Mouse (Mus musculus) stomach, embryonic 14.5 days (tissue): ENCODE data around the gene Marcks. TPM values are rescaled to one million over a fixed set of nuclear protein-coding genes. Genes with fewer than 3 reads are reported as not detected.

ENCODE experiments used
- ATAC-seq: fragments of 200-750 bp; cut with Nextera tagmentation; 2 replicates; pipeline ENCODE4 v1.8.0; 2017; ENCODE audit warnings: low read depth, moderate TSS enrichment; ENCODE audit not compliant: insufficient number of reproducible peaks, insufficient read depth, low FRiP score
- H3K27ac ChIP-seq: fragments of 300-500 bp; sonication (generic); 2 replicates; pipeline ENCODE4 v1.5.1; 2014; ENCODE audit warnings: mild to moderate bottlenecking, low read length, moderate library complexity, mixed read lengths
- H3K27me3 ChIP-seq: fragments of 300-500 bp; sonication (generic); 2 replicates; pipeline ENCODE4 v1.6.1; 2014; ENCODE audit warnings: low read length, control low read depth, mixed read lengths; ENCODE audit not compliant: control insufficient read depth, insufficient read depth
- H3K36me3 ChIP-seq: fragments of 300-500 bp; sonication (generic); 2 replicates; pipeline ENCODE4 v1.6.1; 2014; ENCODE audit warnings: mild to moderate bottlenecking, control low read depth, low read length, moderate library complexity, mixed read lengths; ENCODE audit not compliant: control insufficient read depth, insufficient read depth
- H3K4me1 ChIP-seq: fragments of 300-500 bp; sonication (generic); 2 replicates; pipeline ENCODE4 v1.6.1; 2014; ENCODE audit warnings: low read length, control low read depth, mixed read lengths; ENCODE audit not compliant: control insufficient read depth, insufficient read depth
- H3K4me2 ChIP-seq: fragments of 300-500 bp; sonication (generic); replicated peaks from 2 replicates; pipeline ENCODE4 v1.6.1; 2014; ENCODE audit warnings: low read depth, low read length, control low read depth
- H3K4me3 ChIP-seq: fragments of 300-500 bp; sonication (generic); 2 replicates; pipeline ENCODE4 v1.5.1; 2014; ENCODE audit warnings: low read depth, low read length, control low read depth
- H3K9ac ChIP-seq: fragments of 300-500 bp; sonication (generic); replicated peaks from 2 replicates; pipeline ENCODE4 v1.6.1; 2014; ENCODE audit warnings: low read depth, mild to moderate bottlenecking, control low read depth, low read length, moderate library complexity, mixed read lengths
- H3K9me3 ChIP-seq: fragments of 300-500 bp; sonication (generic); 2 replicates; pipeline ENCODE4 v1.6.1; 2016; ENCODE audit warnings: low read depth, low read length, control low read depth; ENCODE audit not compliant: control insufficient read depth
- WGBS: fragments of 180-500 bp; shearing (Covaris S2); extraction: QIAGEN DNeasy Blood & Tissue Kit; methylation state at CpG from one replicate; pipeline ENCODE4 v1.1.7; 2014; 5-methylcytosine and 5-hydroxymethylcytosine counted together
- polyA plus RNA-seq: library from polyadenylated mRNA; unstranded; fragments of >200 nt; fragmentation: Nextera tagmentation; extraction: Ambion mirVana; gene quantifications from 2 replicates; pipeline ENCODE4 v1.2.1, GENCODE M21; 2014

Gene Marcks
- polyA plus RNA-seq, 1 experiment from 2014 or later = 188 TPM

DNA sequence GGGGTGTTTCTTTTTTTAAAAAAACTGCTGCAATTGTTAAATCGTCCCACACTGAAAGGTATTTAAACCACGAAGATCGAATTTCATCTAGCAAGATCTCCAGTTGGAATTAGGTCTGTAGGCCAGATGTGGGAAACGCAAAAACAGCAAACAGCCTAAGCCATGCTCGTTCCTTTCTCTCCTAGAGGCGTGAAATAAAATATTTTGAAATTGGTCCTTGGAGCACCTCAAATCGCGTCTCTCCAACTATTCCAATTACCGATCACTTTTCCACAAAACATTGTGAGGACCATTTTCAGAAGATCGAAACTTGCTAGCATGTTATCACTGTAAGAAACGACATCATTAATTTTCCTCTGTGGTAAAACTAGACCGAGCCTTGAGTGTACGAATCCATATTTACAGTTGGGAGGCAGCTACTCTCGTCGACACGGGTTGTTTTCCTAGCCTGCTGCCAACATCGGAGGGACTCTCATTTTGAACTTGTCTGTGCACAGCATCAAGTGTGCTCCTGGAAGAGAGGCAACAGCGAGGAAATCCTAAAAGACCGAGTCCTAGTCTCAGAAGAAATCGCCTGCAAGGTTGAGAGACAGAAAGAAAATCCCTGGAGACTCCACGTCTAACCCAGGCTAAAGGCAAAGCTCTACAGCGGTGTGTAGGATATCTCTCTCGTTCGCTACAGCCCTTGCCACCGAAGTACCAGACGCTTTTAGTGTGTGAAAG lies 884 bp upstream of the Marcks start:
- no peaks in the 10 kb centered on the region for H3K27me3 ChIP-seq
- under 1% methylated on average over 26 of the region's 26 CpGs for WGBS

DNA sequence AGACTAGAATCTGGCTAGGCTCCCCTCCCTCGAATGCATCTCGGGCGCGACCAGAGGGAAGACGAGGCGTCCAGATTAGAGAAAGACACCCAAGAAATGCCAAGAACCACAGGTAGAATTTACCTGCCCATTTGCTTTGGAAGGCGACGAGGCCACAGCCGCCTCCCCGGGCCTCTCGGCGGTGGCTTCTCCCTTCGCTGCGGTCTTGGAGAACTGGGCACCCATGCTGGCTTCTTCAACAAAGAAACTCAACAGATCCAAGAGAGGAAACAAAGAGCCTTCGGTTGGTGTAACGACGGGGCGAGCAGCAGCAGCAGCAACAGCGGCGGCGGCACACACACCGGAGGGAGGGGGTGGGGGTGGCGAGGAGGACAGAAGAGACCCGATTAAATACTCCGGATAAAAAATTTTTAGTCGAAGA lies 399 bp downstream of the Marcks start:
- no peak for ATAC-seq
- under 1% methylated on average over 26 of the region's 26 CpGs for WGBS
- Histone ChIP-seq H3K9me3 (no peaks in the 10 kb centered on the region), H3K27ac (peak overlapping the region; percentile 100), H3K9ac (peak overlapping the region; percentile 99), H3K4me3 (peak overlapping the region; percentile 95), H3K4me2 (peak overlapping the region; percentile 1; the same call in 1 of the 2 replicates), H3K27me3 (no peaks in the 10 kb centered on the region), H3K4me1 (0 out of 2 replicates have a peak, but pooled peaks cover 3% of the 10 kb centered on the region), H3K36me3 (peaks cover 20% of the 10 kb centered on the region)

More for the DNA sequence above, 884 bp upstream of the Marcks start:
- H3K9me3 ChIP-seq = no peaks in the 10 kb centered on the region
- H3K4me3 ChIP-seq = peak overlapping the region; percentile 95
- peak overlapping the region; percentile 100 for H3K27ac ChIP-seq
- peak overlapping the region; percentile 99 for H3K9ac ChIP-seq
- no peak for ATAC-seq
- no peaks in the 10 kb centered on the region for H3K4me1 ChIP-seq
- peak overlapping the region; percentile 93 for H3K4me2 ChIP-seq
- H3K36me3 ChIP-seq = peaks cover 10% of the 10 kb centered on the region

GRCm38 (mm10) chr10:37137531-37138310 lies 999 bp downstream of the Marcks start:
- peaks cover 22% of the 10 kb centered on the region for H3K36me3 ChIP-seq
- H3K27ac ChIP-seq = peak overlapping the region; percentile 100
- no peak for ATAC-seq
- peak overlapping the region; percentile 99 for H3K9ac ChIP-seq
- no peaks in the 10 kb centered on the region for H3K27me3 ChIP-seq
- peak overlapping the region; percentile 95 for H3K4me3 ChIP-seq
- no peaks in the 10 kb centered on the region for H3K9me3 ChIP-seq
- H3K4me2 ChIP-seq = peak overlapping the region; percentile 25; the same call in 1 of the 2 replicates
- H3K4me1 ChIP-seq = 0 out of 2 replicates have a peak, but pooled peaks cover 3% of the 10 kb centered on the region
- under 1% methylated on average over 24 of the region's 24 CpGs for WGBS

DNA sequence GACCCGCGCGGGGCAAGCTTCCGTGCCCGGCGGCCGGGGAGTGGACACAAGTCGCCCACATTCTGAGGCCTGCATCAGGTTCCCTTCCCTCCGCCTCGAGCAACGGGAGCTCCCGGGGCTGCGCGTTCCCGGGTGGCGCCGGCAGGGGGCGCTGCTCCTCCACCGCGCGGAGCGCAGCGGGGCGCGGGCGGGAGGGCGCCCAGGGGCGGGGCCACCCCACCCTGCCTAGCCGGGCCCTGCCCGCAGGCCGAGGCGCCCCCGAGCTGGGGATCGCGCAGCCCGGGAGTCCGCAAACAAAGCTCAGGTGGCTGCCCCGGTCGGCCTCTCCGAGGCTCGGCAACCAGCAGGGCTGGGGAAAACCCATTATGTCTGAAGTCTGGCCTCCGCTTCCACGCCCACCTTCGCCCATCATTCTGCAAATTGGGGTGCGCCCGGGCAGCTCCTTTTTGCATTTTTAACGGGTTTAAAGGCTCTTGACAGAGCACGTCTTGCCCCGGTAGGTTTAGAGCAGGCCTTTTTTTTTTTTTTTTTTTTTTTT lies 1.7 kb downstream of the Marcks start:
- Histone ChIP-seq H3K4me3 (peak overlapping the region; percentile 95), H3K27me3 (no peaks in the 10 kb centered on the region), H3K9me3 (no peaks in the 10 kb centered on the region), H3K36me3 (peaks cover 23% of the 10 kb centered on the region), H3K27ac (peak overlapping the region; percentile 100), H3K4me1 (0 out of 2 replicates have a peak, but pooled peaks cover 3% of the 10 kb centered on the region), H3K9ac (peak overlapping the region; percentile 99), H3K4me2 (peak overlapping the region; percentile 57)
- ATAC-seq = peak; percentile 84
- 1% methylated on average over 49 of the region's 49 CpGs for WGBS

DNA sequence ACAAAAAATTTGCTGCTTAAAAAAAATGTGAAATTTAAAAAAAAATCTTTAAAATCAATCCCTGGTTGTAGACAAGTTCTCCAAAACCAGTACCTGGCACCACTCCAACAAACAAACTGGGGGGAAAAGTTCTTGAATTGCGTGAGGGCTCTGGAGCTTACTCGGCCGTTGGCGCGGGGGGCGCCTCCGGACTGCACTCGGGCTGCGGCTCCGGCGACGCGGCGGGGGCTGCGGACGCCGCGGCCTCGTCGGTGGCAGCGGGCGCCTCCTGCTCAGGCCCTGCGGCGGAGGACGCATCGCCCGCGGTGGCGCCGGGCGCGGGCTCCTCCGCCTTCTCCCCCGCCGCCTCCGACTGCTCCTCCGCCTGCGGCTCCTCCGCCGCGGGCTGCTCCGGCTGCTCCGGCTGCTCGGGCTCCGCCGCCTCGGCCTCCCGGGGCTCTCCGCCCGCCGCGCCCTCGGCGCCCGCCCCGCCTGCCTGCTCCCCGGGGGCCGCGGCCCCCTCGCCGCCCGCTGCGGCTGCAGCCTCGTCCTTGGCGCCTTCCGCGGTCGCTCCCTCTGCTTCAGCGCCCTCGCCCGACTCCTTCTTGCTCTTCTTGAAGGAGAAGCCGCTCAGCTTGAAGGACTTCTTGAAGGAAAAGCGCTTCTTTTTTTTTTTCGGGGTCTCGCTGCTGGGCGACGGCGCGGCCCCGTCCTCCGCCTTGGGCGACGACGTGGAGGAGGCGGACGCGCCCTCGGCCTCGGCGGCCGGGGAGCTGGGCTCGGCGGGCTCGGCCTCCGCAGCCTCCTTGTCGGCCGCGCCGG lies 2.6 kb downstream of the Marcks start:
- Histone ChIP-seq H3K4me3 (peak overlapping the region; percentile 95), H3K9me3 (no peaks in the 10 kb centered on the region), H3K4me2 (peak overlapping the region; percentile 57), H3K27me3 (no peaks in the 10 kb centered on the region), H3K36me3 (peaks cover 23% of the 10 kb centered on the region), H3K27ac (peak overlapping the region; percentile 100), H3K4me1 (0 out of 2 replicates have a peak, but pooled peaks cover 3% of the 10 kb centered on the region), H3K9ac (peak overlapping the region; percentile 99)
- ATAC-seq = no peak
- under 1% methylated on average over 98 of the region's 99 CpGs for WGBS

- Histone ChIP-seq H3K27ac (no peak overlapping the region), H3K4me3 (no peak overlapping the region; the same call in 1 of the 2 replicates), H3K9ac (no peak overlapping the region), H3K27me3 (no peaks in the 10 kb centered on the region), H3K4me1 (0 out of 2 replicates have a peak, but pooled peaks cover 3% of the 10 kb centered on the region), H3K4me2 (peak overlapping the region; percentile 21), H3K36me3 (peaks cover 23% of the 10 kb centered on the region), H3K9me3 (no peaks in the 10 kb centered on the region)
- ATAC-seq = no peak
- 81% methylated on average over 4 of the region's 4 CpGs for WGBS
Measured at GRCm38 (mm10) chr10:37133876-37134708, 4.6 kb downstream of the Marcks start.

DNA sequence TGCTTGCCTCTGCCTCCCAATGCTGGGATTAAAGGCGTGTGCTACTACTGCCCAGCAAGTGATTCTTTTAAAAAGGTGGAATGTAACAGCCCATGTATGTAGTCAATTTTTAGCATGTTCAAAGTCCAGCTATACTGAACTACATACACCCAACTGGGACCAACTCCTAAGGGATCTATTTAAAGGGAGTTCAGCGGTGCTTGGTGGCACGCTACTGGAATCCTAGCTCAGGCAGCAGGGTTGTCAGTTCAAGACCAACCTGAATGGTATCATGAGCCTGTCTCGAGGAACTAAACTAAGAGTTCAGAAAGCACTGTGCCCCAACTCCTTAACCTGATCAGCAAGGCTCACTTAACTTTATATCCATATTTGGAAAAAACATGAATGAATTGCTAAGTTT lies 6.0 kb downstream of the Marcks start:
- Histone ChIP-seq H3K36me3 (peaks cover 23% of the 10 kb centered on the region), H3K4me1 (0 out of 2 replicates have a peak, but pooled peaks cover 3% of the 10 kb centered on the region), H3K9ac (no peak overlapping the region), H3K9me3 (no peaks in the 10 kb centered on the region), H3K27ac (no peak overlapping the region), H3K27me3 (no peaks in the 10 kb centered on the region), H3K4me3 (no peak overlapping the region), H3K4me2 (no peak overlapping the region)
- 94% methylated on average over 4 of the region's 4 CpGs for whole genome bisulfite sequencing
- ATAC-seq = no peak
